Mouse (Mus musculus) retina, adult 2 months (tissue): Measurements from ENCODE around the gene Pbx1.

ENCODE experiments used
- DNase-seq: peaks from one replicate; pipeline ENCODE4 v3.0.0-alpha.2; 2012; ENCODE audit warnings: low read depth, low spot score

Gene Pbx1

DNA sequence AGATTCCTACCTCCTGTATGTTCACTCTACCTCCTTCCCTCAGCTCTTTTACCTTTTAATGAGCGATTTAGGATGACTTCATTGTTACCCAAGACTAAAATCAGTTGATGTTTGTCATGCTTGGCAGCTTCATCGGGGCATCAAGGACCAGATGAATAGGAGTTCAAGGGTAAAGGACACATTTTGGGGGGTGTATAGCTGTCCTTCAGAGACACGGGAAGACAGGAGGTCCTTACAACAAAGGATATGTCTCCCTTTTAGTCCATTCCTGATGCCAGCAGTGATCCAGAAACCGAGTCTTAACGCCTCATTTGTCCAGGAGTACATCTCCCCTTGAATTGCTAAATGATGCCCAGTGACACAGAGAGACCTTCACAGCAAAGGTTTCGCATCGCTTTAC is 343.4 kb downstream of the Pbx1 start:
- no peak for DNase-seq

DNA sequence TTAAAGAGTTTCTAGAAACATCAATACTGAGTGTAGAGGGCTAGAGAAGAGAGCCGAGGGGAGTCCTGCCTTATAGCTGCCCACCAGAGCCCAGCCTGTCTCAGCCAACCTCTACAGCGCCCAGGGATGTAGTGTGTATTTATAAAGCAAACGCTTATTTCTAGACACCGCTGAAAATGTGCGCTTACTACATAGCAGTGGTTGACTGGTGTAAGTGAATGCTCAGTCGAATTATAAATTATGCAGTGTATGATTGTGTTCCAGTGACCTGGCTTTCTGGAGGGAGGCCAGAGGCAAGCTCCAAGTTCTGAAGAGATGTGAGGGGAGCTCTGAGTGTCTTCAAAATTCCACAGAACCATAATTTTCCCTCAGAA is 352.7 kb downstream of the Pbx1 start:
- no peak for DNase-seq

DNA sequence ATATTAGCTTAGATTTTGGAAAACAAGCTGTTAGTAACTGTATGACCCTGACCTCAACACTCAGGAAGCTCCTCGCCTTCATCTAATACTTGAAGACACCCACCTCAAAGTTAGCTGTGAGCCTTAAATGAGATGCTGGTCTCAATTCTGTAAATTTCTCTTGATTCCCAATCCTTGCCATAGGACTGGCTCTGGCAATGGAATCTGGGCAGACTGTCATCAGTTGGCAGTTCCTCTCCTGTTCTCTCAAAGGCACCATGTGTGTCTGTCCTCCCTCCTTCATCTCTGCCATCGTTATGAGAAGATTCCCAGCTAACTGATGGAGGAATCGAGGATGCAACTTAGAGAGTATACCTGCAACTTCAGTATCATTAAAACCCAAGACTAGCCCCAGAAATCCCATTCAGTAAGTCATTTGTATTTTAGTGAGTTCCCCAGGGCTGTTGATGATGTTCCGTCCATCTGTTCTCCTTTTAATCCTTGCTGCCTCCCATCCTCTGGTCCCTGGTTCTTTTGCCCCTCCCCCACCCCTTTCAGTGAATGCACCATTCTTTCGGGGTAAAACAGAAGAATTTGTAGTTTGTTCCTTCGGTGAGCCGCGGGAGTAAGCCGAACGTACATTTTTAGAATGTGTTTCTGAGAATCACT is 353.2 kb downstream of the Pbx1 start:
- no peak for DNase-seq

DNA sequence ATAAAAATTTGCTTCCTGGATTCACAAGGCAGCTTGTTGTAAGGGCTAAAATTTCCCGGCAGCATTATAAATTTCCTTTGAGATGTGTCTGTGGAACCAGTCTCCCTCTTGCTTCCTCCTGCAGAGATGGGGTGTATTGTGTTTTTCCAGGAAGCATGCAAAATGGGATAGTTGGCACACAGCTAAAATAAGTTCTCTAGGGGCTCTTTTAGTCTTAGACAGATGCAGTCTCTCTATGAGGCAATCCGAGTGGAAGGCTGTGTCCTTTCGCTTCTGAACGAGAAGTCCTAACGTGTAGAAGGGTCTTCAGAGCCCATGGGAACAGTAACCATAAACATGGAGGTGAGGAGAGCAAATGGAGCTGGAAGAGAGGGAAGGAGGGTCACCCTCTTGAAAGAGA is 360.1 kb downstream of the Pbx1 start:
- no peak for DNase-seq

DNA sequence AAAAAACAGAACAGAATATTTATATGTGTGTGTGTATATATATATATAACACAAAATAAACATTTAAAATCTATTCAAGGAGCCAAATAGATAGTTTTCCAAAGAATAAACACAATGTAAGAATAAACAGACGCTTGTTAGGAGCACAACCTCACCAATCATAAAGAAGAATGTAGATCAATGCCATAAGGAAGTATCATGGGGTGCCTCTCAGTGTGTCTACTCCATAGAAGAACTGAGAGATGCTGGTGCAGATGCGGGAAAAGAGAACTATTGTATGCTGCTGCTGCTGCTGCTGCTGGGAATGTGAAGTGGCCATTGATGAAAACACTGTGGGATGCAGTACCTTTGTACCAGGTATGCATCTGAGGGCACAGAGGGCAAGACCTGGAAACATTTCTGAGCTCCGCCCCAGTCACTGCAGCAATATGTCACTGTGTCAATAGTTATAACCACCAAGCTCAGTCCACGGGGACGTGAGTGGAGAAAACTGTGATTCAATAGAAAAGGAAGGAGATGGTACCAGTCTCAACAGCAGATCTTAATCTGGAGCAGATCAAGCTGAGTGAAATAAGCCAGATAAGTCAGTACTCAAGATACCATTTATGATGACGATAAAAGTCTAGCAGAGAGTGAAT is 361.7 kb downstream of the Pbx1 start:
- DNase-seq = no peak

DNA sequence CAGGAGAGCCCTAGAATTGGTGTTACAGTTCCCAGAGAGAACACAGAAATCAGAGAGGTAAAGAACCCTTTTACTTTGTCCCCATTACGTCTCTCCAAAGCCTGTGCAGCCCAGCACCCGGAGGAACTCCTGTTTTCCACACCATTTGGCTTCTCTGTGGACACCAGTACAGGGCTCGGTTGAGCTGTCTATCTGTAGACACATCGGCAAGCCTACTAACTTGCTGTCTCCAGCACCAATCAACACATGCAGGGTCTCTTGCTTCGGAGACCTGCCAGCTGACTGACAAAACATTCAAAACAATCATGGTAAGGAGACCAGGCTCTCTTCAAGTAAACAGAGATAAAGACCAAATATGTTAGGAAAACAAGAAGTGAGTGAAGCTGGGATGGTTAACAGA is 362.3 kb downstream of the Pbx1 start:
- no peak for DNase-seq
